Mouse (Mus musculus) midbrain, postnatal 0 days (tissue): ENCODE data around the gene Rps6ka5. TPM values are rescaled to one million over a fixed set of nuclear protein-coding genes. Genes with fewer than 3 reads are reported as not detected.

Experiments used
- ATAC-seq: fragments of 200-750 bp; cut with Nextera tagmentation; 2 replicates; pipeline ENCODE4 v1.8.0; 2017; ENCODE audit warnings: moderate number of reproducible peaks, mild to moderate bottlenecking, moderate TSS enrichment, moderate library complexity; ENCODE audit not compliant: low FRiP score
- DNase-seq: peaks from one replicate; pipeline ENCODE4 v3.0.0-alpha.2; 2015; ENCODE audit warnings: low spot score
- H3K27ac ChIP-seq: fragments of 300-500 bp; sonication (generic); 2 replicates; pipeline ENCODE4 v1.5.1; 2014; ENCODE audit warnings: low read depth, mild to moderate bottlenecking, low read length, mixed read lengths
- H3K27me3 ChIP-seq: fragments of 300-500 bp; sonication (generic); 2 replicates; pipeline ENCODE4 v1.6.1; 2014; ENCODE audit warnings: low read length, control low read depth, mixed read lengths; ENCODE audit not compliant: insufficient read depth
- H3K36me3 ChIP-seq: fragments of 300-500 bp; sonication (generic); 2 replicates; pipeline ENCODE4 v1.6.1; 2014; ENCODE audit warnings: low read length, control low read depth, mixed read lengths; ENCODE audit not compliant: insufficient read depth
- H3K4me1 ChIP-seq: fragments of 300-500 bp; sonication (generic); 2 replicates; pipeline ENCODE4 v1.6.1; 2014; ENCODE audit warnings: mild to moderate bottlenecking, control low read depth, antibody characterized with exemption, low read length, mixed read lengths; ENCODE audit not compliant: insufficient read depth
- H3K4me2 ChIP-seq: fragments of 300-500 bp; sonication (generic); 2 replicates; pipeline ENCODE4 v1.6.1; 2014; ENCODE audit warnings: low read depth, mild to moderate bottlenecking, low read length, mixed read lengths; ENCODE audit not compliant: poor library complexity, severe bottlenecking
- H3K4me3 ChIP-seq: fragments of 300-500 bp; sonication (generic); 2 replicates; pipeline ENCODE4 v1.5.1; 2014; ENCODE audit warnings: low read depth, mild to moderate bottlenecking, low read length, moderate library complexity
- H3K9ac ChIP-seq: fragments of 300-500 bp; sonication (generic); replicated peaks from 2 replicates; pipeline ENCODE4 v1.6.1; 2014; ENCODE audit warnings: mild to moderate bottlenecking, low read length, moderate library complexity, mixed read lengths; ENCODE audit not compliant: poor library complexity, severe bottlenecking
- H3K9me3 ChIP-seq: fragments of 300-500 bp; sonication (generic); 2 replicates; pipeline ENCODE4 v1.6.1; 2016; ENCODE audit warnings: low read length, control low read depth
- CTCF ChIP-seq: IDR thresholded peaks from 2 replicates; pipeline ENCODE4 v1.5.1; 2016; ENCODE audit warnings: antibody characterized with exemption, mild to moderate bottlenecking
- WGBS: fragments of 180-500 bp; shearing (Covaris S2); extraction: QIAGEN DNeasy Blood & Tissue Kit; methylation state at CpG from one replicate; pipeline ENCODE4 v1.1.7; 2014; 5-methylcytosine and 5-hydroxymethylcytosine counted together
- polyA plus RNA-seq: library from polyadenylated mRNA; unstranded; fragments of >200 nt; fragmentation: Nextera tagmentation; extraction: Ambion mirVana; gene quantifications from 2 replicates; pipeline ENCODE4 v1.2.1, GENCODE M21; 2015
- total RNA-seq: library from RNA; depleted of rRNA; stranded (reverse); fragments of >200 nt; gene quantifications from 2 replicates; pipeline ENCODE4 v1.2.3, GENCODE M21; 2014

Rps6ka5 gene
- total and polyA plus RNA-seq, 2 experiments from 2014 or later: 4.9 to 12.6 TPM

DNA sequence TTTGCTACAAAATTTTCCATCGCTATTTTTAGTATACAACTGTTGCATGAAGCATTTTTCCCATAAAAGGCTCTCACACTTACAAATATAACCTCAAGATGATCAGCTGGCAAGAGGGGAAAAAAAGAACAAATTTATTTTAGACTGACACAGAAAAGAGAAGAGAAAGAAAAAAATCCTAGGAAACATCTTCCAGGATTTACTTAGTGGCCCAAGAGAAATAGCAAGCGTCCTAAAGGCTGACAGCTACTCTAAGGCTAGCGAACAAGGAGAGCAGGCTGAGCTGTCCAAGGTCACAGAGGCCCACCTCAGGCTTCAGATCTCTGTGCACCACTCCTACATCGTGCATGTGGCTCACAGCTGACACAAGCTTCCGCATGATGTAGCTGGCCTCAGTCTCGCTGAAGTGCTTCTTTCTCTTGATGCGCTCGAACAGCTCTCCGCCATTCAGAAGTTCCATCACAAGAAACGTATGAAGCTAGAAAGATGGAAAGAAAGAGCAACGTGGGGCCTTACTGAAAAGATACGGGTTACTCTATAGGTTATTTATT, 156.2 kb downstream of the Rps6ka5 start:
- H3K4me2 ChIP-seq: no peak overlapping the region
- 79% methylated on average over 12 of the region's 12 CpGs for WGBS

GRCm38 (mm10) chr12:100568831-100569230, 158.0 kb downstream of the Rps6ka5 start:
- H3K27ac ChIP-seq: no peak overlapping the region
- no peaks in the 10 kb centered on the region for H3K4me1 ChIP-seq
- WGBS: 87% methylated on average over 7 of the region's 7 CpGs
- no peak overlapping the region for H3K4me3 ChIP-seq
- ATAC-seq (no peak), DNase-seq (no peak)
- no peak for TF ChIP-seq CTCF
- no peak overlapping the region for H3K4me2 ChIP-seq
- H3K9ac ChIP-seq: no peak overlapping the region
- no peaks in the 10 kb centered on the region for H3K9me3 ChIP-seq
- 0 out of 2 replicates have a peak, but pooled peaks cover 5% of the 10 kb centered on the region for H3K36me3 ChIP-seq
- H3K27me3 ChIP-seq: no peaks in the 10 kb centered on the region

More for the DNA sequence above, 156.2 kb downstream of the Rps6ka5 start:
- H3K4me3 ChIP-seq: no peak overlapping the region
- no peaks in the 10 kb centered on the region for H3K9me3 ChIP-seq
- H3K27me3 ChIP-seq: no peaks in the 10 kb centered on the region
- TF ChIP-seq CTCF: no peak
- peaks cover 9% of the 10 kb centered on the region; the same call in 1 of the 2 replicates for H3K36me3 ChIP-seq
- no peak overlapping the region for H3K9ac ChIP-seq
- no peak for DNase-seq
- no peak overlapping the region for H3K27ac ChIP-seq
- ATAC-seq: no peak
- H3K4me1 ChIP-seq: no peaks in the 10 kb centered on the region

GRCm38 (mm10) chr12:100568105-100568504, 158.7 kb downstream of the Rps6ka5 start:
- no peak for TF ChIP-seq CTCF
- Histone ChIP-seq H3K27ac (no peak overlapping the region), H3K36me3 (0 out of 2 replicates have a peak, but pooled peaks cover 2% of the 10 kb centered on the region), H3K4me3 (no peak overlapping the region), H3K4me2 (no peak overlapping the region), H3K4me1 (no peaks in the 10 kb centered on the region), H3K27me3 (no peaks in the 10 kb centered on the region), H3K9ac (no peak overlapping the region), H3K9me3 (no peaks in the 10 kb centered on the region)
- WGBS: 86% methylated on average over 6 of the region's 6 CpGs
- no peak for ATAC-seq
- DNase-seq: no peak

- TF ChIP-seq CTCF: no peak
- Histone ChIP-seq H3K27ac (no peak overlapping the region), H3K27me3 (no peaks in the 10 kb centered on the region), H3K36me3 (no peaks in the 10 kb centered on the region), H3K9me3 (no peaks in the 10 kb centered on the region), H3K4me1 (no peaks in the 10 kb centered on the region), H3K4me3 (no peak overlapping the region), H3K4me2 (no peak overlapping the region), H3K9ac (no peak overlapping the region)
- WGBS: 83% methylated on average over 3 of the region's 3 CpGs
- no peak for DNase-seq
- no peak for ATAC-seq
These were observed 159.2 kb downstream of the Rps6ka5 start for GRCm38 (mm10) chr12:100567627-100568026.

GRCm38 (mm10) chr12:100553675-100554074, 173.1 kb downstream of the Rps6ka5 start:
- ATAC-seq (no peak), DNase-seq (no peak)
- WGBS: 89% methylated on average over 6 of the region's 6 CpGs
- no peaks in the 10 kb centered on the region for H3K4me1 ChIP-seq
- H3K9ac ChIP-seq: no peak overlapping the region
- H3K9me3 ChIP-seq: no peaks in the 10 kb centered on the region
- H3K27ac ChIP-seq: no peak overlapping the region
- peaks cover 5% of the 10 kb centered on the region; the same call in 1 of the 2 replicates for H3K36me3 ChIP-seq
- H3K27me3 ChIP-seq: no peaks in the 10 kb centered on the region
- no peak overlapping the region for H3K4me3 ChIP-seq
- TF ChIP-seq CTCF: no peak
- H3K4me2 ChIP-seq: no peak overlapping the region

GRCm38 (mm10) chr12:100551972-100552371, 174.8 kb downstream of the Rps6ka5 start:
- Histone ChIP-seq H3K4me2 (no peak overlapping the region), H3K27ac (no peak overlapping the region), H3K4me1 (no peaks in the 10 kb centered on the region), H3K4me3 (no peak overlapping the region), H3K9ac (no peak overlapping the region), H3K27me3 (no peaks in the 10 kb centered on the region), H3K9me3 (no peaks in the 10 kb centered on the region), H3K36me3 (peaks cover 5% of the 10 kb centered on the region; the same call in 1 of the 2 replicates)
- WGBS: 79% methylated on average over 1 of the region's 1 CpGs
- ATAC-seq (no peak), DNase-seq (no peak)
- no peak for TF ChIP-seq CTCF
